Mouse (Mus musculus) heart, embryonic 15.5 days (tissue): ENCODE data around the gene Mindy4b-ps. TPM values are rescaled to one million over a fixed set of nuclear protein-coding genes. Genes with fewer than 3 reads are reported as not detected.
"Not testable (repeated sequence)": the region's sequence is repeated elsewhere in the genome, so short reads cannot be mapped to it uniquely, and the experiment has no call there.

ENCODE experiments used
- ATAC-seq: fragments of 200-750 bp; cut with Nextera tagmentation; replicated peaks from 2 replicates; pipeline ENCODE4 v1.8.0; 2017; ENCODE audit warnings: low read depth, moderate TSS enrichment; ENCODE audit not compliant: insufficient number of reproducible peaks, insufficient read depth, low FRiP score
- H3K27ac ChIP-seq: fragments of 300-500 bp; sonication (generic); 2 replicates; pipeline ENCODE4 v1.5.1; 2015; ENCODE audit warnings: mild to moderate bottlenecking, inconsistent platforms
- H3K27me3 ChIP-seq: fragments of 300-500 bp; sonication (generic); 2 replicates; pipeline ENCODE4 v1.6.1; 2015; ENCODE audit warnings: inconsistent platforms
- H3K36me3 ChIP-seq: fragments of 300-500 bp; sonication (generic); 2 replicates; pipeline ENCODE4 v1.6.1; 2015; ENCODE audit warnings: mild to moderate bottlenecking, inconsistent platforms
- H3K4me1 ChIP-seq: fragments of 300-500 bp; sonication (generic); replicated peaks from 2 replicates; pipeline ENCODE4 v1.6.1; 2015; ENCODE audit warnings: inconsistent platforms
- H3K4me2 ChIP-seq: fragments of 300-500 bp; sonication (generic); 2 replicates; pipeline ENCODE4 v1.6.1; 2015; ENCODE audit warnings: inconsistent platforms, mild to moderate bottlenecking, moderate library complexity
- H3K4me3 ChIP-seq: fragments of 300-500 bp; sonication (generic); 2 replicates; pipeline ENCODE4 v1.5.1; 2015; ENCODE audit warnings: mild to moderate bottlenecking, inconsistent platforms
- H3K9ac ChIP-seq: fragments of 300-500 bp; sonication (generic); 2 replicates; pipeline ENCODE4 v1.6.1; 2015; ENCODE audit warnings: mild to moderate bottlenecking, inconsistent platforms
- H3K9me3 ChIP-seq: fragments of 300-500 bp; sonication (generic); replicated peaks from 2 replicates; pipeline ENCODE4 v1.6.1; 2016; ENCODE audit warnings: inconsistent platforms
- WGBS: fragments of 180-500 bp; shearing (Covaris S2); methylation state at CpG from one replicate; pipeline ENCODE4 v1.1.7; 2015; ENCODE audit warnings: mixed read lengths; 5-methylcytosine and 5-hydroxymethylcytosine counted together
- polyA plus RNA-seq: library from polyadenylated mRNA; unstranded; fragments of >200 nt; fragmentation: Nextera tagmentation; extraction: Ambion mirVana; gene quantifications from 2 replicates; pipeline ENCODE4 v1.2.1, GENCODE M21; 2015

The Mindy4b-ps gene
- 0.16 and 0.73 TPM in 2 replicates for polyA plus RNA-seq

GRCm38 (mm10) chr3:58822211-58822610, at the start of gene Mindy4b-ps:
Gene Mindy4b-ps, minus strand, starts transcription at chr3:58822311.
- no peak for ATAC-seq
- WGBS, result 73% methylated on average over 4 of the region's 4 CpGs
- H3K27me3 ChIP-seq, result no peaks in the 10 kb centered on the region
- H3K9me3 ChIP-seq, result no peaks in the 10 kb centered on the region
- H3K36me3 ChIP-seq, result no peaks in the 10 kb centered on the region
- H3K27ac ChIP-seq, result no peak within 1 kb of the TSS
- no peak within 1 kb of the TSS for H3K4me3 ChIP-seq
- H3K4me2 ChIP-seq, result no peak within 1 kb of the TSS
- H3K4me1 ChIP-seq, result no peaks in the 10 kb centered on the region
- no peak within 1 kb of the TSS for H3K9ac ChIP-seq

- not testable (repeated sequence) for H3K36me3 ChIP-seq, H3K4me2 ChIP-seq, H3K4me1 ChIP-seq, ATAC-seq, H3K9ac ChIP-seq, H3K27ac ChIP-seq, H3K27me3 ChIP-seq, H3K4me3 ChIP-seq, H3K9me3 ChIP-seq
- 74% methylated on average over 2 of the region's 2 CpGs for WGBS
These were observed 49.8 kb upstream of the Mindy4b-ps start for GRCm38 (mm10) chr3:58871882-58872281.

GRCm38 (mm10) chr3:58865690-58866089, 43.6 kb upstream of the Mindy4b-ps start:
- 38% methylated on average over 7 of the region's 7 CpGs for WGBS
- H3K27ac ChIP-seq, result no peak overlapping the region
- no peak for ATAC-seq

GRCm38 (mm10) chr3:58862976-58863375, 40.9 kb upstream of the Mindy4b-ps start:
- H3K9ac ChIP-seq, result no peak overlapping the region
- no peaks in the 10 kb centered on the region for H3K36me3 ChIP-seq
- no peak overlapping the region for H3K27ac ChIP-seq
- H3K4me3 ChIP-seq, result no peak overlapping the region
- H3K9me3 ChIP-seq, result no peaks in the 10 kb centered on the region
- no peak overlapping the region for H3K4me2 ChIP-seq
- H3K4me1 ChIP-seq, result 0 out of 2 replicates have a peak, but pooled peaks cover 3% of the 10 kb centered on the region
- no peaks in the 10 kb centered on the region for H3K27me3 ChIP-seq
- ATAC-seq, result no peak
- WGBS, result 49% methylated on average over 2 of the region's 2 CpGs

More at GRCm38 (mm10) chr3:58865690-58866089, 43.6 kb upstream of the Mindy4b-ps start:
- Histone ChIP-seq H3K36me3 (no peaks in the 10 kb centered on the region), H3K4me1 (0 out of 2 replicates have a peak, but pooled peaks cover 3% of the 10 kb centered on the region), H3K9me3 (no peaks in the 10 kb centered on the region), H3K27me3 (no peaks in the 10 kb centered on the region), H3K4me2 (no peak overlapping the region), H3K9ac (no peak overlapping the region), H3K4me3 (no peak overlapping the region)

GRCm38 (mm10) chr3:58843415-58843814, 21.3 kb upstream of the Mindy4b-ps start:
- no peak overlapping the region for H3K27ac ChIP-seq
- H3K36me3 ChIP-seq, result no peaks in the 10 kb centered on the region
- 41% methylated on average over 1 of the region's 1 CpGs for WGBS
- no peak overlapping the region for H3K4me2 ChIP-seq
- no peak for ATAC-seq
- no peak overlapping the region for H3K4me3 ChIP-seq
- no peaks in the 10 kb centered on the region for H3K4me1 ChIP-seq
- H3K27me3 ChIP-seq, result no peaks in the 10 kb centered on the region
- no peak overlapping the region for H3K9ac ChIP-seq
- H3K9me3 ChIP-seq, result no peaks in the 10 kb centered on the region

- H3K4me2 ChIP-seq, result no peak overlapping the region
- no peaks in the 10 kb centered on the region for H3K36me3 ChIP-seq
- H3K9me3 ChIP-seq, result no peaks in the 10 kb centered on the region
- no peak overlapping the region for H3K27ac ChIP-seq
- H3K4me3 ChIP-seq, result no peak overlapping the region
- no peaks in the 10 kb centered on the region for H3K27me3 ChIP-seq
- WGBS, result 80% methylated on average over 5 of the region's 5 CpGs
- H3K9ac ChIP-seq, result no peak overlapping the region
- no peak for ATAC-seq
- H3K4me1 ChIP-seq, result no peaks in the 10 kb centered on the region
These were observed 11.5 kb upstream of the Mindy4b-ps start for GRCm38 (mm10) chr3:58833442-58834160.

GRCm38 (mm10) chr3:58832888-58833287, 10.8 kb upstream of the Mindy4b-ps start:
- no peak overlapping the region for H3K27ac ChIP-seq
- H3K9me3 ChIP-seq, result no peaks in the 10 kb centered on the region
- 77% methylated on average over 2 of the region's 2 CpGs for whole genome bisulfite sequencing
- ATAC-seq, result no peak
- H3K4me3 ChIP-seq, result no peak overlapping the region
- no peaks in the 10 kb centered on the region for H3K27me3 ChIP-seq
- no peaks in the 10 kb centered on the region for H3K36me3 ChIP-seq
- H3K4me1 ChIP-seq, result no peaks in the 10 kb centered on the region
- H3K4me2 ChIP-seq, result no peak overlapping the region
- H3K9ac ChIP-seq, result no peak overlapping the region

GRCm38 (mm10) chr3:58831586-58831985, 9.5 kb upstream of the Mindy4b-ps start:
- no peaks in the 10 kb centered on the region for H3K36me3 ChIP-seq
- no peak overlapping the region for H3K4me2 ChIP-seq
- H3K9me3 ChIP-seq, result no peaks in the 10 kb centered on the region
- no peak overlapping the region for H3K4me3 ChIP-seq
- H3K27me3 ChIP-seq, result no peaks in the 10 kb centered on the region
- H3K27ac ChIP-seq, result no peak overlapping the region
- no peaks in the 10 kb centered on the region for H3K4me1 ChIP-seq
- ATAC-seq, result no peak
- 80% methylated on average over 5 of the region's 5 CpGs for WGBS
- no peak overlapping the region for H3K9ac ChIP-seq

- ATAC-seq, result no peak
These were observed 7.8 kb upstream of the Mindy4b-ps start for GRCm38 (mm10) chr3:58829926-58830325.

GRCm38 (mm10) chr3:58828366-58829153, 6.4 kb upstream of the Mindy4b-ps start:
- Histone ChIP-seq H3K27me3 (no peaks in the 10 kb centered on the region), H3K27ac (no peak overlapping the region), H3K9me3 (no peaks in the 10 kb centered on the region), H3K4me1 (no peaks in the 10 kb centered on the region), H3K9ac (no peak overlapping the region), H3K4me3 (no peak overlapping the region), H3K36me3 (no peaks in the 10 kb centered on the region), H3K4me2 (no peak overlapping the region)
- 77% methylated on average over 14 of the region's 14 CpGs for WGBS
- ATAC-seq, result no peak

More at GRCm38 (mm10) chr3:58829926-58830325, 7.8 kb upstream of the Mindy4b-ps start:
- no peaks in the 10 kb centered on the region for H3K36me3 ChIP-seq
- H3K9me3 ChIP-seq, result no peaks in the 10 kb centered on the region
- H3K4me2 ChIP-seq, result no peak overlapping the region
- H3K4me1 ChIP-seq, result no peaks in the 10 kb centered on the region
- H3K4me3 ChIP-seq, result no peak overlapping the region
- no peak overlapping the region for H3K9ac ChIP-seq
- WGBS, result 66% methylated on average over 1 of the region's 1 CpGs
- no peaks in the 10 kb centered on the region for H3K27me3 ChIP-seq
- H3K27ac ChIP-seq, result no peak overlapping the region

- Histone ChIP-seq H3K4me1 (no peaks in the 10 kb centered on the region), H3K27ac (no peak overlapping the region), H3K9me3 (no peaks in the 10 kb centered on the region), H3K4me2 (no peak overlapping the region), H3K36me3 (no peaks in the 10 kb centered on the region), H3K9ac (no peak overlapping the region), H3K4me3 (no peak overlapping the region), H3K27me3 (no peaks in the 10 kb centered on the region)
- WGBS, result 53% methylated on average over 4 of the region's 4 CpGs
- ATAC-seq, result no peak
These were observed 4.2 kb upstream of the Mindy4b-ps start for GRCm38 (mm10) chr3:58826266-58826665.
